Mouse (Mus musculus): ENCODE results near the gene Olfr491. TPM values are rescaled to one million over a fixed set of nuclear protein-coding genes. Genes with fewer than 3 reads are reported as not detected.

Olfr491 gene
- total RNA-seq (2021), result not detected
- long read RNA-seq, experiment 1, result 0 reads
- long read RNA-seq, experiment 2, result 0 reads

- DNase-seq, result no peak
- intact Hi-C loops (cut with DNase I), result no loop called here
These were observed at the start of gene Olfr491 for GRCm38 (mm10) chr7:108313151-108313550. TSS of gene Olfr491 (plus strand) at chr7:108313451.

- DNase-seq, result no peak
- intact Hi-C loops (cut with DNase I), result no loop called here
These were observed 24.4 kb upstream of the Olfr491 start, which contains the start of gene Olfr490 for GRCm38 (mm10) chr7:108288834-108289233. TSS of gene Olfr490 (minus strand) at chr7:108288934.

DNA sequence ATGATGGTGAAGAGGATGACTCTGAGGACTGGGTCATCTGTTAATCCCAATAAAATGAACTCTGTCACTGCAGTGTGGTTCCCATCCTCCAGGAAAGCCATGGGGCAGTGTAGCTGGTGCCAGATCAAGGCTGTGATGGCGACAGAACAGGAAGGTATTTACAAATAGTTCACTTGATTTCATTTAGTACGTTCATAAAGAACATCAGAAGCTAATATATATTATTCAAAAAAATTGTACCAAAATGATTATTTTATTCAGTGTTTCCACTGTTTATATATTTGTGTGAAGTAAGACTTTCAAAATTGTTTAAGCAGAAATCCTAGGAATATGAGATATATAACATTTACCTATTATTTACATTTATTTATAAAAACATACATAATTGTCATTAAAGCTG lies 10.3 kb downstream of the Olfr491 start, which contains the start of gene Olfr492:
Olfr492 (minus strand) TSS at position 101 of the 400 bp plus-strand sequence.
- intact Hi-C loops (cut with DNase I), result no loop called here
- DNase-seq, result no peak

- intact Hi-C loops (cut with DNase I), result no loop called here
These were observed 33.6 kb downstream of the Olfr491 start, which contains the start of gene Olfr493 for GRCm38 (mm10) chr7:108346879-108347278. TSS of gene Olfr493 (minus strand) at chr7:108346979.

DNA sequence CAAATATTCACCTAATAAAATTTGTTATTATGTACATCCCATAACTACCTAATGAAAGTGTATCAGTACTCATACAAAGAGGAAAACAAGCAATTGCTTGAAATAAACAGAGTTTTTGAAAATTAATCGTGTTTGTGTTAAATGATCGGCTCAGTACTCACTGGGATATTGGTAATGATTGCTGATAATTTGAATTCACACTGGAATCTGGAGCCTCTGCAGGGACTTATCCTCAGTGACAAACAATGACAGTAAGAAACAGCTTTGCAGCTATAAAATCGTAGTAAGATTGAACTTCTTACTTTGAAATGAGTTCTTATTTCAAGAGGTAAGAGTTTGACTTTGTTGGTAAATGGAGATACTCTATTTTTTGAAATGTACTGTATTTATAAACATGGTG lies 51.8 kb downstream of the Olfr491 start, which contains the start of gene Olfr494:
Olfr494 (plus strand) TSS at position 301 of the 400 bp plus-strand sequence.
- DNase-seq, result no peak
- intact Hi-C loops (cut with DNase I), result no loop called here

More at GRCm38 (mm10) chr7:108346879-108347278, 33.6 kb downstream of the Olfr491 start, which contains the start of gene Olfr493:
- DNase-seq, result no peak

Other genes with a start within 250 kb of the Olfr491 start
- not detected for gene Olfr480, start 246.1 kb upstream of the Olfr491 start, total RNA-seq (2021)
- gene Olfr481, start 233.6 kb upstream of the Olfr491 start, total RNA-seq (2021), result not detected
- gene Olfr482, start 215.9 kb upstream of the Olfr491 start, total RNA-seq (2021), result under 1 TPM; 0.32 to 0.64 TPM
- gene Olfr483, start 212.6 kb upstream of the Olfr491 start, total RNA-seq (2021), result not detected
- not detected for gene Olfr484, start 186.0 kb upstream of the Olfr491 start, total RNA-seq (2021)
- not detected for gene Olfr485, start 153.6 kb upstream of the Olfr491 start, total RNA-seq (2021)
- not detected for gene Olfr486, start 140.7 kb upstream of the Olfr491 start, total RNA-seq (2021)
- gene Olfr487, start 98.8 kb upstream of the Olfr491 start, total RNA-seq (2021), result not detected
- gene Olfr488, start 55.1 kb upstream of the Olfr491 start, total RNA-seq (2021), result not detected
- not detected for gene Olfr490, start 24.5 kb upstream of the Olfr491 start, total RNA-seq (2021)
- gene Olfr492, start 10.2 kb downstream of the Olfr491 start, total RNA-seq (2021), result not detected
- gene Olfr493, start 33.5 kb downstream of the Olfr491 start, total RNA-seq (2021), result not detected
- gene Olfr494, start 51.9 kb downstream of the Olfr491 start, total RNA-seq (2021), result not detected
- gene Olfr495, start 79.7 kb downstream of the Olfr491 start, total RNA-seq (2021), result not detected
- not detected for gene Olfr497, start 107.0 kb downstream of the Olfr491 start, total RNA-seq (2021)
- gene Olfr498, start 151.9 kb downstream of the Olfr491 start, total RNA-seq (2021), result not detected
- not detected for gene Olfr502, start 211.6 kb downstream of the Olfr491 start, total RNA-seq (2021)
- gene Olfr503, start 231.1 kb downstream of the Olfr491 start, total RNA-seq (2021), result not detected